Mouse (Mus musculus) midbrain, embryonic 15.5 days (tissue): ENCODE data around the gene Nap1l3. TPM values are rescaled to one million over a fixed set of nuclear protein-coding genes. Genes with fewer than 3 reads are reported as not detected.
A peak's percentile ranks its signal among the peaks of the same experiment; 100 is the strongest.

Source experiments
- ATAC-seq: fragments of 200-750 bp; cut with Nextera tagmentation; replicated peaks from 2 replicates; pipeline ENCODE4 v1.8.0; 2017; ENCODE audit warnings: moderate TSS enrichment
- H3K27ac ChIP-seq: fragments of 300-500 bp; sonication (generic); 2 replicates; pipeline ENCODE4 v1.5.1; 2015; ENCODE audit warnings: mild to moderate bottlenecking, inconsistent platforms
- H3K27me3 ChIP-seq: fragments of 300-500 bp; sonication (generic); replicated peaks from 2 replicates; pipeline ENCODE4 v1.6.1; 2015; ENCODE audit warnings: inconsistent platforms
- H3K36me3 ChIP-seq: fragments of 300-500 bp; sonication (generic); replicated peaks from 2 replicates; pipeline ENCODE4 v1.6.1; 2015; ENCODE audit warnings: inconsistent platforms
- H3K4me1 ChIP-seq: fragments of 300-500 bp; sonication (generic); 2 replicates; pipeline ENCODE4 v1.6.1; 2015; ENCODE audit warnings: inconsistent platforms
- H3K4me2 ChIP-seq: fragments of 300-500 bp; sonication (generic); 2 replicates; pipeline ENCODE4 v1.6.1; 2015; ENCODE audit warnings: inconsistent platforms, mild to moderate bottlenecking, moderate library complexity
- H3K4me3 ChIP-seq: fragments of 300-500 bp; sonication (generic); 2 replicates; pipeline ENCODE4 v1.5.1; 2015; ENCODE audit warnings: mild to moderate bottlenecking, inconsistent platforms
- H3K9ac ChIP-seq: fragments of 300-500 bp; sonication (generic); 2 replicates; pipeline ENCODE4 v1.6.1; 2015; ENCODE audit warnings: mild to moderate bottlenecking, inconsistent platforms
- H3K9me3 ChIP-seq: fragments of 300-500 bp; sonication (generic); 2 replicates; pipeline ENCODE4 v1.6.1; 2016; ENCODE audit warnings: inconsistent platforms
- WGBS: fragments of 180-500 bp; shearing (Covaris S2); methylation state at CpG from one replicate; pipeline ENCODE4 v1.1.7; 2015; ENCODE audit warnings: mixed read lengths; 5-methylcytosine and 5-hydroxymethylcytosine counted together
- polyA plus RNA-seq: library from polyadenylated mRNA; unstranded; fragments of >200 nt; fragmentation: Nextera tagmentation; extraction: Ambion mirVana; gene quantifications from 2 replicates; pipeline ENCODE4 v1.2.1, GENCODE M21; 2015

Nap1l3 gene
- polyA plus RNA-seq = 61.2 and 64.9 TPM in 2 replicates

- peak; percentile 99 for ATAC-seq
- H3K36me3 ChIP-seq = no peaks in the 10 kb centered on the region
- no peaks in the 10 kb centered on the region for H3K9me3 ChIP-seq
- H3K4me2 ChIP-seq = peak within 1 kb of the TSS; percentile 43
- H3K9ac ChIP-seq = peak within 1 kb of the TSS; percentile 65
- H3K27me3 ChIP-seq = no peaks in the 10 kb centered on the region
- H3K27ac ChIP-seq = peak within 1 kb of the TSS; percentile 91
- 14% methylated on average over 39 of the region's 39 CpGs for WGBS
- no peaks in the 10 kb centered on the region for H3K4me1 ChIP-seq
- peak within 1 kb of the TSS; percentile 58 for H3K4me3 ChIP-seq
These were observed at the start of gene Nap1l3 for GRCm38 (mm10) chrX:122396781-122397581. Gene Nap1l3 (minus strand): TSS chrX:122397401.

DNA sequence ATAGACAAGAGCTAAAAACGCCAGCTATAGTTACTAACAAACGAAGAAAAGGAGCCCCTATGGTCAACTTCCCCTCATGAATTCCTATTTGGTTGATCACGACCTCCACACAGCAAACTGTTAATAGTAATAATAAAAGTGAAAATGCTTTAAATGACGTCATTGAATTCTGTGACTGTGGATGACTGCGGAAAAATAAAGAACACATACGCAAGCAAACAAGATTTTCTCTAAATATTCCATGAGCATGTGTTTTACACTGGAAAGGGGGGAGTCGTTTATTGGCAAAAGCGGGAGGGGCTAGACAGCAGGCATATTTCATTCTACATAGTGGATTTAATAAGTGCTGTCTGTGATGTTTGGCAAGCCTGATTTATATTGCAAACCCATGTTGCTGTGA is 451 bp upstream of the Nap1l3 start:
- peak overlapping the region; percentile 58 for H3K4me3 ChIP-seq
- no peaks in the 10 kb centered on the region for H3K36me3 ChIP-seq
- WGBS = 25% methylated on average over 8 of the region's 8 CpGs
- no peaks in the 10 kb centered on the region for H3K9me3 ChIP-seq
- H3K27me3 ChIP-seq = no peaks in the 10 kb centered on the region
- H3K27ac ChIP-seq = peak overlapping the region; percentile 91
- 0 out of 2 replicates have a peak overlapping the region, but pooled peaks have one; percentile 35 for H3K9ac ChIP-seq
- peak overlapping the region; percentile 43 for H3K4me2 ChIP-seq
- ATAC-seq = peak; percentile 48
- no peaks in the 10 kb centered on the region for H3K4me1 ChIP-seq
